Mouse (Mus musculus): ENCODE results near the gene Stat4. TPM values are rescaled to one million over a fixed set of nuclear protein-coding genes. Genes with fewer than 3 reads are reported as not detected.

Stat4 gene
- polyA plus RNA-seq (2015; fragmentation: Nextera tagmentation; extraction: Ambion mirVana) = 0.31 and 0.82 TPM in 2 replicates

- Histone ChIP-seq H3K9ac (ENCODE audit: low read depth, low read length) (no peak within 1 kb of the TSS), H3K4me1 (ENCODE audit: control insufficient read depth, insufficient read depth, low read depth, low read length) (no peaks in the 10 kb centered on the region), H3K27ac (ENCODE audit: low read depth, low read length) (no peak within 1 kb of the TSS), H3K4me3 (ENCODE audit: low read length) (no peak within 1 kb of the TSS), H3K9me3 (ENCODE audit: control insufficient read depth, low read length) (no peaks in the 10 kb centered on the region), H3K36me3 (ENCODE audit: control insufficient read depth, insufficient read depth, low read length) (no peaks in the 10 kb centered on the region), H3K27me3 (replicated peaks; ENCODE audit: control insufficient read depth, insufficient read depth, low read length) (no peaks in the 10 kb centered on the region), H3K4me2 (ENCODE audit: low read length) (no peak within 1 kb of the TSS)
- 87% methylated on average over 5 of the region's 5 CpGs for WGBS
- no peak for ATAC-seq
Measured at GRCm38 (mm10) chr1:51986848-51987247, at the start of gene Stat4. Gene Stat4 (plus strand): TSS chr1:51987148.

- Histone ChIP-seq H3K4me2 (ENCODE audit: low read length) (no peak overlapping the region), H3K36me3 (ENCODE audit: control insufficient read depth, insufficient read depth, low read length) (no peaks in the 10 kb centered on the region), H3K4me1 (ENCODE audit: control insufficient read depth, insufficient read depth, low read depth, low read length) (no peaks in the 10 kb centered on the region), H3K4me3 (ENCODE audit: low read length) (no peak overlapping the region), H3K9ac (ENCODE audit: low read depth, low read length) (no peak overlapping the region), H3K9me3 (ENCODE audit: control insufficient read depth, low read length) (no peaks in the 10 kb centered on the region), H3K27ac (ENCODE audit: low read depth, low read length) (no peak overlapping the region), H3K27me3 (replicated peaks; ENCODE audit: control insufficient read depth, insufficient read depth, low read length) (no peaks in the 10 kb centered on the region)
- 94% methylated on average over 7 of the region's 7 CpGs for WGBS
- ATAC-seq = no peak
Measured at GRCm38 (mm10) chr1:51938357-51938756, 48.6 kb upstream of the Stat4 start.

- 50% methylated on average over 5 of the region's 5 CpGs for WGBS
- 0 out of 2 replicates have a peak, but pooled peaks have one; percentile 20 for ATAC-seq
Measured at GRCm38 (mm10) chr1:51944755-51945154, 42.2 kb upstream of the Stat4 start.

GRCm38 (mm10) chr1:51947116-51947515 lies 39.8 kb upstream of the Stat4 start:
- no peak overlapping the region for H3K27ac ChIP-seq (ENCODE audit: low read depth, low read length)
- H3K4me2 ChIP-seq (ENCODE audit: low read length) = no peak overlapping the region
- no peaks in the 10 kb centered on the region for H3K36me3 ChIP-seq (ENCODE audit: control insufficient read depth, insufficient read depth, low read length)
- no peak overlapping the region for H3K9ac ChIP-seq (ENCODE audit: low read depth, low read length)
- ATAC-seq = no peak
- no peaks in the 10 kb centered on the region for H3K9me3 ChIP-seq (ENCODE audit: control insufficient read depth, low read length)
- no peak overlapping the region for H3K4me3 ChIP-seq (ENCODE audit: low read length)
- no peaks in the 10 kb centered on the region for H3K4me1 ChIP-seq (ENCODE audit: control insufficient read depth, insufficient read depth, low read depth, low read length)
- 70% methylated on average over 4 of the region's 4 CpGs for WGBS
- 0 out of 2 replicates have a peak, but pooled peaks cover 3% of the 10 kb centered on the region for H3K27me3 ChIP-seq (replicated peaks; ENCODE audit: control insufficient read depth, insufficient read depth, low read length)

More at GRCm38 (mm10) chr1:51944755-51945154, 42.2 kb upstream of the Stat4 start:
- Histone ChIP-seq H3K36me3 (ENCODE audit: control insufficient read depth, insufficient read depth, low read length) (no peaks in the 10 kb centered on the region), H3K27ac (ENCODE audit: low read depth, low read length) (no peak overlapping the region), H3K4me2 (ENCODE audit: low read length) (no peak overlapping the region), H3K9me3 (ENCODE audit: control insufficient read depth, low read length) (no peaks in the 10 kb centered on the region), H3K4me1 (ENCODE audit: control insufficient read depth, insufficient read depth, low read depth, low read length) (no peaks in the 10 kb centered on the region), H3K9ac (ENCODE audit: low read depth, low read length) (no peak overlapping the region), H3K27me3 (replicated peaks; ENCODE audit: control insufficient read depth, insufficient read depth, low read length) (0 out of 2 replicates have a peak, but pooled peaks cover 3% of the 10 kb centered on the region), H3K4me3 (ENCODE audit: low read length) (no peak overlapping the region)

GRCm38 (mm10) chr1:51964647-51965046 lies 22.3 kb upstream of the Stat4 start:
- Histone ChIP-seq H3K4me2 (ENCODE audit: low read length) (no peak overlapping the region), H3K27ac (ENCODE audit: low read depth, low read length) (no peak overlapping the region), H3K9me3 (ENCODE audit: control insufficient read depth, low read length) (no peaks in the 10 kb centered on the region), H3K4me1 (ENCODE audit: control insufficient read depth, insufficient read depth, low read depth, low read length) (no peaks in the 10 kb centered on the region), H3K27me3 (replicated peaks; ENCODE audit: control insufficient read depth, insufficient read depth, low read length) (no peaks in the 10 kb centered on the region), H3K4me3 (ENCODE audit: low read length) (no peak overlapping the region), H3K9ac (ENCODE audit: low read depth, low read length) (no peak overlapping the region), H3K36me3 (ENCODE audit: control insufficient read depth, insufficient read depth, low read length) (no peaks in the 10 kb centered on the region)
- 97% methylated on average over 2 of the region's 2 CpGs for WGBS
- no peak for ATAC-seq

- no peak for ATAC-seq
- H3K9ac ChIP-seq (ENCODE audit: low read depth, low read length) = no peak overlapping the region
- H3K27ac ChIP-seq (ENCODE audit: low read depth, low read length) = no peak overlapping the region
- 18% methylated on average over 1 of the region's 1 CpGs for WGBS
- H3K36me3 ChIP-seq (ENCODE audit: control insufficient read depth, insufficient read depth, low read length) = no peaks in the 10 kb centered on the region
- H3K4me1 ChIP-seq (ENCODE audit: control insufficient read depth, insufficient read depth, low read depth, low read length) = no peaks in the 10 kb centered on the region
- H3K9me3 ChIP-seq (ENCODE audit: control insufficient read depth, low read length) = no peaks in the 10 kb centered on the region
- H3K4me2 ChIP-seq (ENCODE audit: low read length) = no peak overlapping the region
- no peaks in the 10 kb centered on the region for H3K27me3 ChIP-seq (replicated peaks; ENCODE audit: control insufficient read depth, insufficient read depth, low read length)
- no peak overlapping the region for H3K4me3 ChIP-seq (ENCODE audit: low read length)
Measured at GRCm38 (mm10) chr1:51968994-51969393, 18.0 kb upstream of the Stat4 start.

GRCm38 (mm10) chr1:51970182-51970581 lies 16.8 kb upstream of the Stat4 start:
- H3K36me3 ChIP-seq (ENCODE audit: control insufficient read depth, insufficient read depth, low read length) = no peaks in the 10 kb centered on the region
- H3K9me3 ChIP-seq (ENCODE audit: control insufficient read depth, low read length) = no peaks in the 10 kb centered on the region
- no peak overlapping the region for H3K4me2 ChIP-seq (ENCODE audit: low read length)
- H3K4me3 ChIP-seq (ENCODE audit: low read length) = no peak overlapping the region
- no peak for ATAC-seq
- no peaks in the 10 kb centered on the region for H3K4me1 ChIP-seq (ENCODE audit: control insufficient read depth, insufficient read depth, low read depth, low read length)
- H3K27me3 ChIP-seq (replicated peaks; ENCODE audit: control insufficient read depth, insufficient read depth, low read length) = no peaks in the 10 kb centered on the region
- WGBS = 83% methylated on average over 6 of the region's 6 CpGs
- H3K27ac ChIP-seq (ENCODE audit: low read depth, low read length) = no peak overlapping the region
- H3K9ac ChIP-seq (ENCODE audit: low read depth, low read length) = no peak overlapping the region

- Histone ChIP-seq H3K9ac (ENCODE audit: low read depth, low read length) (no peak overlapping the region), H3K4me3 (ENCODE audit: low read length) (no peak overlapping the region), H3K4me1 (ENCODE audit: control insufficient read depth, insufficient read depth, low read depth, low read length) (no peaks in the 10 kb centered on the region), H3K27me3 (replicated peaks; ENCODE audit: control insufficient read depth, insufficient read depth, low read length) (no peaks in the 10 kb centered on the region), H3K9me3 (ENCODE audit: control insufficient read depth, low read length) (no peaks in the 10 kb centered on the region), H3K4me2 (ENCODE audit: low read length) (no peak overlapping the region), H3K27ac (ENCODE audit: low read depth, low read length) (no peak overlapping the region), H3K36me3 (ENCODE audit: control insufficient read depth, insufficient read depth, low read length) (no peaks in the 10 kb centered on the region)
- ATAC-seq = no peak
- WGBS = 86% methylated on average over 5 of the region's 5 CpGs
Measured at GRCm38 (mm10) chr1:51975589-51975988, 11.4 kb upstream of the Stat4 start.

- Histone ChIP-seq H3K4me2 (ENCODE audit: low read length) (no peak overlapping the region), H3K36me3 (ENCODE audit: control insufficient read depth, insufficient read depth, low read length) (no peaks in the 10 kb centered on the region), H3K9me3 (ENCODE audit: control insufficient read depth, low read length) (no peaks in the 10 kb centered on the region), H3K27ac (ENCODE audit: low read depth, low read length) (no peak overlapping the region), H3K4me3 (ENCODE audit: low read length) (no peak overlapping the region), H3K9ac (ENCODE audit: low read depth, low read length) (no peak overlapping the region), H3K4me1 (ENCODE audit: control insufficient read depth, insufficient read depth, low read depth, low read length) (no peaks in the 10 kb centered on the region), H3K27me3 (replicated peaks; ENCODE audit: control insufficient read depth, insufficient read depth, low read length) (no peaks in the 10 kb centered on the region)
- ATAC-seq = no peak
- 86% methylated on average over 5 of the region's 5 CpGs for WGBS
Measured at GRCm38 (mm10) chr1:51979048-51979447, 7.9 kb upstream of the Stat4 start.

All from hindbrain, embryonic 16.5 days (tissue).